Mouse (Mus musculus) midbrain, postnatal 0 days (tissue): ENCODE data around the gene Myo1b. TPM values are rescaled to one million over a fixed set of nuclear protein-coding genes. Genes with fewer than 3 reads are reported as not detected.

ENCODE experiments used
- ATAC-seq: fragments of 200-750 bp; cut with Nextera tagmentation; 2 replicates; pipeline ENCODE4 v1.8.0; 2017; ENCODE audit warnings: moderate number of reproducible peaks, mild to moderate bottlenecking, moderate TSS enrichment, moderate library complexity; ENCODE audit not compliant: low FRiP score
- DNase-seq: peaks from one replicate; pipeline ENCODE4 v3.0.0-alpha.2; 2015; ENCODE audit warnings: low spot score
- H3K27ac ChIP-seq: fragments of 300-500 bp; sonication (generic); 2 replicates; pipeline ENCODE4 v1.5.1; 2014; ENCODE audit warnings: low read depth, mild to moderate bottlenecking, low read length, mixed read lengths
- H3K27me3 ChIP-seq: fragments of 300-500 bp; sonication (generic); 2 replicates; pipeline ENCODE4 v1.6.1; 2014; ENCODE audit warnings: low read length, control low read depth, mixed read lengths; ENCODE audit not compliant: insufficient read depth
- H3K36me3 ChIP-seq: fragments of 300-500 bp; sonication (generic); 2 replicates; pipeline ENCODE4 v1.6.1; 2014; ENCODE audit warnings: low read length, control low read depth, mixed read lengths; ENCODE audit not compliant: insufficient read depth
- H3K4me1 ChIP-seq: fragments of 300-500 bp; sonication (generic); 2 replicates; pipeline ENCODE4 v1.6.1; 2014; ENCODE audit warnings: mild to moderate bottlenecking, control low read depth, antibody characterized with exemption, low read length, mixed read lengths; ENCODE audit not compliant: insufficient read depth
- H3K4me2 ChIP-seq: fragments of 300-500 bp; sonication (generic); 2 replicates; pipeline ENCODE4 v1.6.1; 2014; ENCODE audit warnings: low read depth, mild to moderate bottlenecking, low read length, mixed read lengths; ENCODE audit not compliant: poor library complexity, severe bottlenecking
- H3K4me3 ChIP-seq: fragments of 300-500 bp; sonication (generic); 2 replicates; pipeline ENCODE4 v1.5.1; 2014; ENCODE audit warnings: low read depth, mild to moderate bottlenecking, low read length, moderate library complexity
- H3K9ac ChIP-seq: fragments of 300-500 bp; sonication (generic); replicated peaks from 2 replicates; pipeline ENCODE4 v1.6.1; 2014; ENCODE audit warnings: mild to moderate bottlenecking, low read length, moderate library complexity, mixed read lengths; ENCODE audit not compliant: poor library complexity, severe bottlenecking
- H3K9me3 ChIP-seq: fragments of 300-500 bp; sonication (generic); 2 replicates; pipeline ENCODE4 v1.6.1; 2016; ENCODE audit warnings: low read length, control low read depth
- CTCF ChIP-seq: IDR thresholded peaks from 2 replicates; pipeline ENCODE4 v1.5.1; 2016; ENCODE audit warnings: antibody characterized with exemption, mild to moderate bottlenecking
- WGBS: fragments of 180-500 bp; shearing (Covaris S2); extraction: QIAGEN DNeasy Blood & Tissue Kit; methylation state at CpG from one replicate; pipeline ENCODE4 v1.1.7; 2014; 5-methylcytosine and 5-hydroxymethylcytosine counted together
- polyA plus RNA-seq: library from polyadenylated mRNA; unstranded; fragments of >200 nt; fragmentation: Nextera tagmentation; extraction: Ambion mirVana; gene quantifications from 2 replicates; pipeline ENCODE4 v1.2.1, GENCODE M21; 2015
- total RNA-seq: library from RNA; depleted of rRNA; stranded (reverse); fragments of >200 nt; gene quantifications from 2 replicates; pipeline ENCODE4 v1.2.3, GENCODE M21; 2014; rRNA removed

Myo1b gene
- total RNA-seq = 33.5 and 45.5 TPM in 2 replicates
- 39.5 and 41.0 TPM in 2 replicates for polyA plus RNA-seq

DNA sequence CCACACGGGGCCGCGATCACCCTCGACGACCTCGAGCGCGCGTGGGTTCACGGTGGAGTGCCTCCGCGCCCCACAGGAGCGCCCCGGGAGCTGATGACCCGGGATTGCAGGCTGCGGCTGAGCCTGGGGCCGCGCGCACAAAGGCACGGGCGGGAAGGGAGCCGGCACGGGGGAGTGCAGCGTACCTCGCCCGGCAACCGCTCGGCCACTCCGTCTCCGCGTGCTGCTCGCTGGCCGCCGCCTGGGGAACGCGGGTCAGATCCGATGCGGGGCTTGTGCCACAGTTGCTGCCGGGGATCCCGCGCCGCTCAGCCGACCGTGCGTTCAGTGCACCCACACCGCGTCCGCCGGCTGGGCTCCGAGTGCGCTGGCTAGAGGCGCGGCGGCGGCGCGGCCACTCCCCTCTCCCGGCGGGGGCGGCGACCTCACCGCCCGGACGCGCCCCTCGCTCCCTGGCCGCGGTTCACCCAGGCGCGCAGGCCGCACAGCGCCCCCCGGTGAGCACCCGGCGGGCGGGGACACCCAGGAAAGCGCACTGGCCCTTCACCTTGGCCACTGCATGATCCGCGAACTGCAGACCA lies at the start of gene Myo1b:
Myo1b (minus strand) TSS at position 496 of the 581 bp plus-strand sequence.
- peak within 1 kb of the TSS; percentile 48 for H3K27ac ChIP-seq
- peak within 1 kb of the TSS; percentile 86 for H3K4me2 ChIP-seq
- peak within 1 kb of the TSS; percentile 80 for H3K4me3 ChIP-seq
- H3K9me3 ChIP-seq = no peaks in the 10 kb centered on the region
- ATAC-seq (peak; percentile 73), DNase-seq (peak; percentile 20)
- no peaks in the 10 kb centered on the region for H3K36me3 ChIP-seq
- H3K27me3 ChIP-seq = no peaks in the 10 kb centered on the region
- H3K9ac ChIP-seq = peak within 1 kb of the TSS; percentile 81
- TF ChIP-seq CTCF = peak; percentile 43
- WGBS = 0% methylated on average over 57 of the region's 79 CpGs
- H3K4me1 ChIP-seq = peaks cover 4% of the 10 kb centered on the region; the same call in 1 of the 2 replicates

- Histone ChIP-seq H3K36me3 (no peaks in the 10 kb centered on the region), H3K9ac (no peak overlapping the region), H3K9me3 (no peaks in the 10 kb centered on the region), H3K4me3 (no peak overlapping the region), H3K4me1 (no peaks in the 10 kb centered on the region), H3K27ac (no peak overlapping the region), H3K27me3 (no peaks in the 10 kb centered on the region), H3K4me2 (no peak overlapping the region)
- WGBS = 92% methylated on average over 2 of the region's 2 CpGs
- DNase-seq (no peak), ATAC-seq (no peak)
- TF ChIP-seq CTCF = no peak
Observed at GRCm38 (mm10) chr1:51964647-51965046, 48.8 kb upstream of the Myo1b start.

GRCm38 (mm10) chr1:51947116-51947515 lies 31.2 kb upstream of the Myo1b start:
- Histone ChIP-seq H3K9ac (no peak overlapping the region), H3K4me3 (no peak overlapping the region), H3K9me3 (no peaks in the 10 kb centered on the region), H3K36me3 (no peaks in the 10 kb centered on the region), H3K4me1 (no peaks in the 10 kb centered on the region), H3K4me2 (no peak overlapping the region), H3K27me3 (no peaks in the 10 kb centered on the region), H3K27ac (no peak overlapping the region)
- no peak for TF ChIP-seq CTCF
- no peak for ATAC-seq
- DNase-seq = no peak
- 70% methylated on average over 4 of the region's 4 CpGs for WGBS

DNA sequence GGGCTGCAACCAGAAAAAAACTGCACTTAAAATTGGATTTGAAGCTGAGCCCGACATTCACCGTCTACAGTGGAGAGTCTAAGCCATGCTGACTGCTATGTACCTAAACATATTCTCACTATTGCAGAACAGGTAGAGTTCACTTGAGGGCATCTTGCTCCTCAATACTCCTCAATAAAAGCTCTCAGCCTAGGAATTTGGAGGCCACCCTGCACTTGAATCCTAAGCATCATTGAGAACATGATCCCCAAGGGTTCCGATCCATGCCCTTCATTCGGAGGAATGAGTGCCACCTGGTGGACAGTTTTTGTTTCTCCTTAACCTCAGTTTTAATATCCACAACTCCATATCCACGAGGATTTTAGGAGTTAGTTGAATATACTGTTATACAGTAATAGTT lies 28.9 kb upstream of the Myo1b start:
- H3K4me3 ChIP-seq = no peak overlapping the region
- no peak overlapping the region for H3K27ac ChIP-seq
- peak; percentile 82 for DNase-seq
- no peaks in the 10 kb centered on the region for H3K36me3 ChIP-seq
- H3K9ac ChIP-seq = no peak overlapping the region
- no peaks in the 10 kb centered on the region for H3K27me3 ChIP-seq
- H3K4me2 ChIP-seq = no peak overlapping the region
- ATAC-seq = no peak
- no peaks in the 10 kb centered on the region for H3K9me3 ChIP-seq
- TF ChIP-seq CTCF = peak; percentile 81
- H3K4me1 ChIP-seq = no peaks in the 10 kb centered on the region
- WGBS = 42% methylated on average over 5 of the region's 5 CpGs

DNA sequence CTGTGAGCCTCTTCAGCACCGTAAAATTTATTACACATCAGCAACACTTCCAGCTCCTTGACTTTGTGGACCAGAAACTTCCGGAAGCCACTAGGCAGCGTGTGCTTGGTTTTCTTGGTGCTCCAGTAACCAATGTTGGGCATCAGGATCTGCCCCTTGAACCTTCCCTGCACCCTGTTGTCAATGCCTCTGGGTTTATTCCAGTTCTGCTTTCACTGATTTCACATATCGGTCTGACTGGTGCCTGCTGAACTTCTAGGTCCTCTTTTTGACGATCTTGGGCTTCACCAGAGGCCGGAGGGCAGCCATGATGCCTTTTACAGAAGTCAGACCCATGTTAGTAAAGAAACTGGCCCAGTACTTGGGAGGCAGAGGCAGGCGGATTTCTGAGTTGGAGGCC lies 22.5 kb upstream of the Myo1b start:
- Histone ChIP-seq H3K9ac (no peak overlapping the region), H3K27ac (no peak overlapping the region), H3K9me3 (no peaks in the 10 kb centered on the region), H3K36me3 (no peaks in the 10 kb centered on the region), H3K4me2 (no peak overlapping the region), H3K4me1 (no peaks in the 10 kb centered on the region), H3K4me3 (no peak overlapping the region), H3K27me3 (no peaks in the 10 kb centered on the region)
- DNase-seq (no peak), ATAC-seq (no peak)
- TF ChIP-seq CTCF = no peak
- WGBS = 92% methylated on average over 7 of the region's 7 CpGs

GRCm38 (mm10) chr1:51935006-51935405 lies 19.1 kb upstream of the Myo1b start:
- no peak for ATAC-seq
- no peaks in the 10 kb centered on the region for H3K9me3 ChIP-seq
- H3K4me3 ChIP-seq = no peak overlapping the region
- WGBS = 33% methylated on average over 2 of the region's 2 CpGs
- no peak for TF ChIP-seq CTCF
- DNase-seq = no peak
- no peak overlapping the region for H3K9ac ChIP-seq
- no peak overlapping the region for H3K4me2 ChIP-seq
- H3K27me3 ChIP-seq = no peaks in the 10 kb centered on the region
- H3K36me3 ChIP-seq = no peaks in the 10 kb centered on the region
- H3K4me1 ChIP-seq = no peaks in the 10 kb centered on the region
- H3K27ac ChIP-seq = no peak overlapping the region
